Mouse (Mus musculus) mouse trophoblast stem cell (cell line): Measurements from ENCODE around the gene Olfr1367.

Source experiments
- in situ Hi-C, 2 experiments: fragments of 300-500 bp; cut with MseI, MboI; formaldehyde crosslinking; loops; 2 replicates in 1 of 2; 3 replicates in 1 of 2; pipeline ENCODE4 v1.15.1; 2025

Gene Olfr1367

GRCm38 (mm10) chr13:21346610-21347009 is at the start of gene Olfr1367:
Gene Olfr1367, plus strand, starts transcription at chr13:21346910.
- in situ Hi-C loops: no loop called here

DNA sequence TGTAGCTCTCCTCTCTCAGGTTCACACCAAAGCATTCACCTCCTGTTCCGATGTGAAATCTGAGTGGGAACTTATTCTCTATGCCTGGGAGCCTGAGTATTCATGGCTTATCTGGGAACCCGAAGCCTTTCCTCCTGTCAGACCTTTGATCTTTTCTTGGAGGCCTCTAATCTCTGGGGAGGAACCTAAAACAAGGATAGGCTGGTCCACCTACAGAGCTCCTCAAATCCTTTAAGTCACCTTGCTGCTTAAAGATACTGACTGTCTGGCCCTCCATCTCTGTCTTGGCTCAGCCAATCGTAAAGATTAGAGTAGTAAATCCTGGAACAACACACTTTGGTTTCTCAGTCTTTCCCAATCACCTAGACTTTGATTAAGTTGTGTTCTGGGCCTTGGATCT is 48.2 kb upstream of the Olfr1367 start:
- in situ Hi-C loops: no loop called here

GRCm38 (mm10) chr13:21304483-21305066 is 42.1 kb upstream of the Olfr1367 start:
- in situ Hi-C loops: no loop called here

DNA sequence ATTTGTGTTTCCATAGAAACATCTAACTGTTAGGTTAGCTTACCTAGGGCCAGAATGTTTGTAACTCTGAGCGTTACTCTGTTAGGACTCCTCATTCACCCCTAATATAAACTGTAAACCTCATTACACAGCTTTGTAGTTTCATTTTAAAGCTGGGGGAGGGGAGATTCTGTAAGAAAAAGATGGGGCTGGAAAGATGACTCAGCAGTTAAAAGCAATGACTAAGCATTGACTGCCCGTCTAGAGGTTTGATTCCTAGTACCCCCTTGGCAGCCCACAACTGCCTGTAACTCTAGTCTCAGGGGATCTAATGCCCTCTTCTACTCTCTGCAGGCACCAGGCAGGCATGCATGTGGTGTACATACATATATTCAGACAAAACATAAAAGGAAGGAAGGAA is 36.9 kb upstream of the Olfr1367 start:
- in situ Hi-C loops: no loop called here

GRCm38 (mm10) chr13:21311926-21312325 is 34.8 kb upstream of the Olfr1367 start, which contains the start of gene Gpx6:
Gene Gpx6, plus strand, starts transcription at chr13:21312125.
- in situ Hi-C loops: no loop called here

- in situ Hi-C loops: no loop called here
Observed at GRCm38 (mm10) chr13:21312854-21313253, 33.9 kb upstream of the Olfr1367 start.

GRCm38 (mm10) chr13:21313903-21314302 is 32.8 kb upstream of the Olfr1367 start:
- in situ Hi-C loops: no loop called here

- in situ Hi-C loops: loop anchor here in 1 of 2 experiments (10.0 kb wide), 1 partner anchor 85 kb away; no protein-coding TSS in a partner anchor
Observed at GRCm38 (mm10) chr13:21320262-21320661, 26.4 kb upstream of the Olfr1367 start.

DNA sequence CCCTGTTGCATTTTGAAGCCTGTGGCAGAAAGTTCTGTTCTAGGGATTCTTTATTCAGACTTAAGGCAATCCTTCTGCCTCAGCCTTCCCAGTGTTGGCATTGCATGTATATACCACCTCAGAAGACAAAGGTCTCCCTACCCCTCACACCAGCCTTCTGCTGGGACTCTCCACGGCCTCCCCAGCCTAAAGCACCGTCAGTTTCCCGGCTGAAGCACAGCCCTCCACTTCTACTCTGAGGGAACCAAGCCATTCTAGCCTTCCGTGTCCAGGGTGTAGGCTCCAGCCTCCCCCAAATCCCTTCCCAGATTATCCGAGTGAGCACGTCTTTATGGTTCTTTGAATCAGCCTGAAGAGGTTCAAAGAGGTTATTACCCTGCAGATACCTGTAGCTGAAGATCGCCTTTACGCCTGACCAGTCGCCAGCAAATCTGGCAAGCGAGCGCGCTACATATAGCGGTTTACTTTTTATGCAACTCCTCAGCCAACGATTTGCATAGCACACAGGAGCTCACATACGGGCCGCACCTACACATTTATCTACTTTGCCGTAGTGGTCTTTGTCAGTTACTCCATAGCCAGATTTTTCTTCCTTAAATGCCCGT is 24.7 kb upstream of the Olfr1367 start:
- in situ Hi-C loops: loop anchor here in 1 of 2 experiments (10.0 kb wide), 1 partner anchor 87 kb away; no protein-coding TSS in a partner anchor

- in situ Hi-C loops: loop anchor here in 1 of 2 experiments (10.0 kb wide), 1 partner anchor 88 kb away; no protein-coding TSS in a partner anchor
Observed at GRCm38 (mm10) chr13:21322509-21323375, 24.0 kb upstream of the Olfr1367 start.

GRCm38 (mm10) chr13:21323405-21323804 is 23.3 kb upstream of the Olfr1367 start:
- in situ Hi-C loops: loop anchor here in 1 of 2 experiments (10.0 kb wide), 1 partner anchor 89 kb away; no protein-coding TSS in a partner anchor

DNA sequence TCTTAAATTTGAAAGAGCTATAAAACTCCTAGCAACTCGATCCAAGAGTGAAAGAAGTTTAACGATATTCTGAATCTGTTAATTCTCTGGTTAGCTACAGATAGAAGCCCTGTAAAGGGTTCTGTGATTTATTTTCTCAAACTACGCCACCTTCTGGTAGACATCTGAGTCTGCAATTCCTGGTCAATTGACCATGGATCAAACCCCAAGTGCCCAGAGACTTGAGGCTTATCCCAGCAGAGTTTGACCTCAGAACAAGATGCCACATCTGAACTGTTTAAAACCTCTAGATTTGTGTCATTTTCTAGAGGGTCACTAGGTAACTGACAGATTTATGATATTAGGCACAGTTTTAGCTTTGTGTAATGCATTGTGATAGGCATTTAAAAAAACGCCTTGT is 20.5 kb upstream of the Olfr1367 start:
- in situ Hi-C loops: loop anchor here in 1 of 2 experiments (10.0 kb wide), 1 partner anchor 91 kb away; no protein-coding TSS in a partner anchor

DNA sequence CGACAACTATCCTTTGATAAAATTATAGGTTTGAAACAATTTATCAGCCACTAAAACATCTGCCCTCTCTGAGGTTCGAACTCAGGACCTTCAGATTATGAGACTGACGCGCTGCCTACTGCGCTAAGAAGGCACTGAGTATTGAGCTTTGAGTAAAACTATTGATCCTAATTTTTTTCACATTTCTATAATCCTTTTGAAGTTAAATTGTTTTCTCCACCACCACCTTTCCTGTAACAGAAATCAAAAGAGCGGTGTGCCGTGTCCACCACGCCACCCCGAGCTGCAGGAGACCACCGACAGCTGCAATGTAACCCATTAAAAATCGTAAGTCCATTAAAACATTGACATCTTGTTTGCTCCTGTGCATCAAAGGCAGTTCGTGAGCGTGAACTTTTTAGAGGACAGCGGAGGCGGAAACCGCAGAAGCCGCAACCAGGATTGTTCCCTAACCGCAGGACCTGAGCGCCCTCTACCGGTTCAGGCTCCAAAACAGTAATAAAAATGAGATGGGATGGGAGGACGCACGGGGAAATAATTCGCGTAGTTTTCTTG is 20.0 kb upstream of the Olfr1367 start:
- in situ Hi-C loops: loop anchor here in 1 of 2 experiments (10.0 kb wide), 1 partner anchor 92 kb away; no protein-coding TSS in a partner anchor

- in situ Hi-C loops: loop anchor here in 1 of 2 experiments (10.0 kb wide), 1 partner anchor 93 kb away; no protein-coding TSS in a partner anchor
Observed at GRCm38 (mm10) chr13:21327424-21327823, 19.3 kb upstream of the Olfr1367 start.

DNA sequence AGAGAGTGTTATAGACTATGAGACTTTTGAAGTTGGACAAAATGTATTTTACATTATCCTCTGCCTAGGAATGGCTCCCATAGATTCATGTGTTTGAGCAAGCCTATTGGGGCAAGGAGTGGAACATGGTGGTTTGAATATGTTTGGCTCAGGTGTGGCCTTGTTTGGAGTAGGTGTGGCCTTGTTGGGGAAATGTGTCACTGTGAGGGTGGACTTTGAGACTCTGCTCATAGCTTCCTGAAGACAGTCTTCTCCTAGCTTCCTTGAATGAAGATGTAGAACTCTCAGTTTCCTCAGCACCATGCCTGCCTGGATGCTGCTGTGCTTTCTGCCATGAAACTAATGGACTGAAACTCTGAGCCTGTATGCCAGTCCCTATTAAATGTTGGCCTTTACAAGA is 3.9 kb downstream of the Olfr1367 start:
- in situ Hi-C loops: no loop called here

DNA sequence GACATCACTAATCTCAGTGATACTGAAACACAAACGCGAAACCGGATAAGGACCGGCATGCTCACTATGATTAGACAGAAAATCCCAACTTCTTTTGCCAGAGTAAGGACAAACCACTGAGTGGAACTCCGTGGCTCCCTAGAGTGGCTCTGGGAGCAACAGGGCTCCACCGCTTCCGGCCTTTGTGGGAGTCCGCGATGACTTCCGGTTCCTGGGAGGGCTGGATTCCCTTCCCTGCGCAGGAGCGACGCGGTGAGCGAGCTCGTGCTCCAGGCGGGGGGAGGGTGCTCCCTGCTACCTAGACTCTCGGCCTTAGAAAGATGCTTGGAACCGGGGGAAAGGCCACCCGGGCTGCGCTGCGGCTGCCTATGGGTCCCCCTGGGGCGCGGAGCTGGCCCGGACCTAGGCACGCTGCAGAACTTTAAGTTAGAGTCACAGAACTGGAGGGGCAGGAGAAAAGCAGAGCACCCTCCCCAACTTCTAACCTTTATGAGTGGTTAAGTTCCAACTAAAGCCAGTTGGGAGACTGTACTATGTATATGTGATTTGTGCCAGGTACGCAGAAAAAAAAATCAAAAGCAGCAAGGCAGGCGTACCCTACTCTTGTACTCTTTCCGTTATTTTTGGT is 16.0 kb downstream of the Olfr1367 start, which contains the start of gene Zscan12:
Zscan12 (plus strand) TSS at position 200 of the 628 bp plus-strand sequence.
- in situ Hi-C loops: no loop called here

DNA sequence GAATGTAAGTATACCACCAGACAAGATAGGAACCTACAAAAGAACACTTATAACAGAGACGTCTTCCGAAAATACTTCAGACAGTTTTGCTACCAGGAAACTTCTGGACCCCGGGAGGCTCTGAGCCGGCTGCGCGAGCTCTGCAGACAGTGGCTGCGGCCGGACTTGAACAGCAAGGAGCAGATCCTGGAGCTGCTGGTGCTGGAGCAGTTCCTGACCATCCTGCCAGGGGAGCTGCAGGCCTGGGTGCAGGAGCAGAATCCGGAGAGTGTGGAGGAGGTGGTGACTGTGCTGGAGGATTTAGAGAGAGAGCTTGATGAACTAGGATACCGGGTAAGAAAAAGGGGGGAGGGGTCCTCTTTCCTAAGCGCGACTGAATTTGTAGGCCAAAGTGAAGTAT is 17.0 kb downstream of the Olfr1367 start:
- in situ Hi-C loops: no loop called here

DNA sequence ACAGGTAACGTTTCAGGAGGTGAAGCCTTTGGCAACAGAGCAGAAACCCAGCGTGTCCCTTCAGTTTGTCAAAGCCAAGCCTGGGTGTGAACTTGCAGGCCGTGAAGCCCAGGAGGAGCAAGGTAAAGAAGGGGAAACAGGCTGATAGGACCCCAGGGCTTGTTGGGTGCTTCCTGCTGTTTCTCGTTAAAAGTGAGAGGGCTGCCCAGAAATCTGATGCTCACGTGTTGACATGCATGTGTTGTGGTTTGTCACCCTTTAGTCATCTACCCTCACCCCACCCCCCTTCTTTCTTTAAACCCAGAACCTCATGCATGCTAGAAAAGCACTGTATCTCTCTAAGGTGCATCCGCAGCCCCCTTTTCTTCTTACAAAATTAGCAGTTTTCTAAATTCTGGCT is 19.9 kb downstream of the Olfr1367 start:
- in situ Hi-C loops: no loop called here

- in situ Hi-C loops: no loop called here
Observed at GRCm38 (mm10) chr13:21372700-21373099, 26.0 kb downstream of the Olfr1367 start.

GRCm38 (mm10) chr13:21377773-21378172 is 31.1 kb downstream of the Olfr1367 start:
- in situ Hi-C loops: no loop called here

DNA sequence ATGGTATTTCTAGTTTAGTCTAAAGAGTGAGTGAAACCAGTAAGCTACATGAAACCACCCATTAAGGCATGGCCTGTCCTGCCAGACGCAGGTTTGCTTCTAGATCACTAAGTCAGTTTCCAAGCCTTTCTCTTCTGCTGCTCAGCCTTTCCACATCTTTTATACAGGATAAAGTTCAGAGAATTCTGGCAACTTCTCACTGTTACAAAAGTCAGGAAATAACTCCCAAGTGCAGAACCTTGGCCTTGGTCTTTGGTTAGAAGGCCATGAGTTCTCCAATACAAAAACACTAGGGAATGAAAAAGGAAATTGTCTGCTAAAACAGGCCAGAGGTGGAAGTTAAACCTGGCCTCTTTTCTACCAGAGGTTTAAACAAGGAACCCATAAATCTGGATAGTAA is 48.5 kb downstream of the Olfr1367 start:
- in situ Hi-C loops: no loop called here
